Mouse (Mus musculus): ENCODE measurements around the gene Zfp605.

DNA sequence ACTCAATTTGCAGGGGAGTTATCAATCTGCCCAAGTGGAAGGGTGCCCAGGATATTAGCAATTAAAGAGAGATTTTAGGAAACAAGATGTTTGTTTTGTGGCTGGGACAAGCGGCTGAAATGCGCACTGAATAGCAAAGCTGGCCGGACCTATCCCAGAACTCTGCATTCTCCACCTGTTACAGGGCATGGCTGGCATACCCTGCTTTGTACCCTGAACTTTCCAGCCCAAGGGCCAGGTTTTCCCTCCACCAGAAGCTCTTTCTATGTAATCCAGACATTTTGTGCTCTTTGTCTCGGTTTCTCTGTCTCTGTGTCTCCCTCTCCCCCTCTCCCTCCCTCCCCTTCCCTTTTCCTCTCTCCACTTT is 15.1 kb upstream of the Zfp605 start:
- TF ChIP-seq POLR2A (IDR thresholded peaks at IDR 0.05; ENCODE audit: insufficient read depth, low read depth, low read length), result no peak
- no peak for TF ChIP-seq CTCF (IDR thresholded peaks at IDR 0.05)

Data from heart, adult 2 months (tissue).